Mouse (Mus musculus) heart, embryonic 12.5 days (tissue): ENCODE data around the gene Cdk12. TPM values are rescaled to one million over a fixed set of nuclear protein-coding genes. Genes with fewer than 3 reads are reported as not detected.
A peak's percentile ranks its signal among the peaks of the same experiment; 100 is the strongest.
"Not testable (repeated sequence)": the region's sequence is repeated elsewhere in the genome, so short reads cannot be mapped to it uniquely, and the experiment has no call there.

Experiments used
- ATAC-seq: fragments of 200-750 bp; cut with Nextera tagmentation; 2 replicates; pipeline ENCODE4 v1.8.0; 2017; ENCODE audit warnings: moderate TSS enrichment, moderate library complexity; ENCODE audit not compliant: insufficient number of reproducible peaks, low FRiP score
- H3K27ac ChIP-seq: fragments of 300-500 bp; sonication (generic); 2 replicates; pipeline ENCODE4 v1.5.1; 2016; ENCODE audit warnings: mild to moderate bottlenecking, moderate library complexity; ENCODE audit not compliant: poor library complexity, severe bottlenecking
- H3K27me3 ChIP-seq: fragments of 300-500 bp; sonication (generic); replicated peaks from 2 replicates; pipeline ENCODE4 v1.6.1; 2016; ENCODE audit warnings: mild to moderate bottlenecking, moderate library complexity
- H3K36me3 ChIP-seq: fragments of 300-500 bp; sonication (generic); 2 replicates; pipeline ENCODE4 v1.6.1; 2016; ENCODE audit warnings: mild to moderate bottlenecking, moderate library complexity
- H3K4me1 ChIP-seq: fragments of 300-500 bp; sonication (generic); replicated peaks from 2 replicates; pipeline ENCODE4 v1.6.1; 2016; ENCODE audit warnings: mild to moderate bottlenecking
- H3K4me2 ChIP-seq: fragments of 300-500 bp; sonication (generic); 2 replicates; pipeline ENCODE4 v1.6.1; 2016; ENCODE audit warnings: mild to moderate bottlenecking, moderate library complexity
- H3K4me3 ChIP-seq: fragments of 300-500 bp; sonication (generic); 2 replicates; pipeline ENCODE4 v1.5.1; 2016; ENCODE audit warnings: mild to moderate bottlenecking
- H3K9ac ChIP-seq: fragments of 300-500 bp; sonication (generic); 2 replicates; pipeline ENCODE4 v1.6.1; 2016; ENCODE audit warnings: mild to moderate bottlenecking, moderate library complexity
- H3K9me3 ChIP-seq: fragments of 300-500 bp; sonication (generic); replicated peaks from 2 replicates; pipeline ENCODE4 v1.6.1; 2016; ENCODE audit warnings: mild to moderate bottlenecking, moderate library complexity
- WGBS: fragments of 180-500 bp; shearing (Covaris S2); methylation state at CpG from one replicate; pipeline ENCODE4 v1.1.7; 2016; 5-methylcytosine and 5-hydroxymethylcytosine counted together
- polyA plus RNA-seq: library from polyadenylated mRNA; unstranded; fragments of >200 nt; fragmentation: Nextera tagmentation; extraction: Ambion mirVana; gene quantifications from 2 replicates; pipeline ENCODE4 v1.2.1, GENCODE M21; 2016

Cdk12 gene
- polyA plus RNA-seq, 1 experiment from 2014 or later, result 9.4 TPM

DNA sequence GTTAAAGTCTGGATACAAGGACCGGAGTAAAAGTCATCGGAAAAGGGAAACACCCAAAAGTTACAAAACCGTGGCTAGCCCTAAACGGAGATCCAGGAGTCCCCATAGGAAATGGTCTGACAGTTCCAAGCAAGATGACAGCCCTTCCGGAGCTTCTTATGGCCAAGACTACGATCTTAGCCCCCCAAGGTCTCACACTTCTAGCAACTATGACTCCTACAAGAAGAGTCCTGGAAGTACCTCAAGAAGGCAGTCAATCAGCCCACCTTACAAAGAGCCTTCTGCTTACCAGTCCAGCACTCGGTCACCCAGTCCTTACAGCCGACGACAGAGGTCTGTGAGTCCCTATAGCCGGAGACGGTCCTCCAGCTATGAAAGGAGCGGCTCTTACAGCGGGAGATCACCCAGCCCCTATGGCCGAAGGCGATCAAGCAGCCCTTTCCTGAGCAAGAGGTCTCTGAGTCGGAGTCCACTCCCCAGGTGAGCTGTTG is 1.1 kb downstream of the Cdk12 start:
- Histone ChIP-seq H3K9ac (peak overlapping the region; percentile 100), H3K36me3 (peaks cover 19% of the 10 kb centered on the region), H3K27me3 (no peaks in the 10 kb centered on the region), H3K27ac (peak overlapping the region; percentile 100), H3K4me1 (peaks cover 8% of the 10 kb centered on the region; the same call in 1 of the 2 replicates), H3K4me3 (peak overlapping the region; percentile 97), H3K4me2 (peak overlapping the region; percentile 75), H3K9me3 (no peaks in the 10 kb centered on the region)
- under 1% methylated on average over 16 of the region's 16 CpGs for WGBS
- no peak for ATAC-seq

DNA sequence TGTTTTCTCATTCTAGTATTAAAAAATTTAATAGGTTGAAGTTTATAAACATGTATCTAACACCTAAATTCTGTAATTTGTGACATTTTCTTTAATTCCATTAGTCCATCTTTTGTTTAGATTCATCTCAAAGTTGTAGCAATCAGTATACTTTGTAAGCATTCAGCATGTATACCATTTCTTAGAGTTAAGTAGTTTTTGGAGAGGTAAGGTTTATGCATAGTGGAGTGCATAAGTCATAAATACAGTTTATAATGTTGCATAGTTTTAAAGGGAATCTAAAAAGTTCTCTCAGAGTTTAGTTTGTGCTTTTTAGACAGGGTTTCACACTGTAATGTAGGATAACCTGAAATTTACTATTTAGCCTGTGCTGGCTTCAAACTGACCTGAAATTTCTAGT is 2.6 kb downstream of the Cdk12 start:
- Histone ChIP-seq H3K4me2 (no peak overlapping the region), H3K4me3 (no peak overlapping the region), H3K27me3 (no peaks in the 10 kb centered on the region), H3K36me3 (peaks cover 33% of the 10 kb centered on the region), H3K27ac (no peak overlapping the region), H3K4me1 (peaks cover 8% of the 10 kb centered on the region; the same call in 1 of the 2 replicates), H3K9me3 (no peaks in the 10 kb centered on the region), H3K9ac (no peak overlapping the region)
- ATAC-seq, result no peak

DNA sequence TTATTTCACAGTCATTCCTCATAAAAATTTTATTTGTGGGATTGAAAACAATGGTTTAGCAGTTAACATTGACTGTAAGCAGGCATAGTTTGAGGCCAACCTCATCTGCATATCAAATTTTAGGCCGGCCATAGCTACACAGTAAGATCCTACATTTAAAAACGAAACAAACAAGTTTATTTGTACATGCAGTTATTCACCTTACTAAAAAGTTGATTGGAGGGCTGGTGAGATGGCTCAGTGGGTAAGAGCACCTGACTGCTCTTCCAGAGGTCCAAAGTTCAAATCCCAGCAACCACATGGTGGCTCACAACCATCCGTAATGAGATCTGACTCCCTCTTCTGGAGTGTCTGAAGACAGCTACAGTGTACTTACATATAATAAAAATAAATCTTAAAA is 3.4 kb downstream of the Cdk12 start:
- 82% methylated on average over 3 of the region's 3 CpGs for WGBS
- ATAC-seq, H3K9ac ChIP-seq, H3K9me3 ChIP-seq, H3K4me1 ChIP-seq, H3K27me3 ChIP-seq, H3K27ac ChIP-seq: not testable (repeated sequence)
- H3K36me3 ChIP-seq, result peaks cover 40% of the 10 kb centered on the region
- peak overlapping the region; percentile 51 for H3K4me2 ChIP-seq
- H3K4me3 ChIP-seq, result 0 out of 2 replicates have a peak overlapping the region, but pooled peaks have one; percentile 27

DNA sequence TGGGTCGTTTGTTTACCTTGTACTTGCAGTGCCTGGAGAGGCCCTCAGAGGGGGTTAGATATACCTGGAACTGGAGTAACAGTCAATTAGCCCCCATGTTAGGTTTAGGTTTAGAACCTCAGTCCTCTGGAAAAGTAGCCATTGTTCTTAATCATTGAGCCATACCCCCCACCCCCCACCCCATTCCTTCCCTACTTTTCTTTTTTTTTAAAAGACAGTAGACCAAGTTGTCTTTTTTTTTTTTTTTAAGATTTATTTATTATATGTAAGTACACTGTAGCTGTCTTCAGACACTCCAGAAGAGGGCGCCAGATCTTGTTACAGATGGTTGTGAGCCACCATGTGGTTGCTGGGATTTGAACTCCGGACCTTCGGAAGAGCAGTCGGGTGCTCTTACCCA is 6.8 kb downstream of the Cdk12 start:
- H3K27ac ChIP-seq, H3K4me2 ChIP-seq, H3K9ac ChIP-seq, ATAC-seq, H3K27me3 ChIP-seq, H3K4me3 ChIP-seq, H3K4me1 ChIP-seq, H3K9me3 ChIP-seq: not testable (repeated sequence)
- H3K36me3 ChIP-seq, result peaks cover 65% of the 10 kb centered on the region
- WGBS, result 80% methylated on average over 5 of the region's 5 CpGs

DNA sequence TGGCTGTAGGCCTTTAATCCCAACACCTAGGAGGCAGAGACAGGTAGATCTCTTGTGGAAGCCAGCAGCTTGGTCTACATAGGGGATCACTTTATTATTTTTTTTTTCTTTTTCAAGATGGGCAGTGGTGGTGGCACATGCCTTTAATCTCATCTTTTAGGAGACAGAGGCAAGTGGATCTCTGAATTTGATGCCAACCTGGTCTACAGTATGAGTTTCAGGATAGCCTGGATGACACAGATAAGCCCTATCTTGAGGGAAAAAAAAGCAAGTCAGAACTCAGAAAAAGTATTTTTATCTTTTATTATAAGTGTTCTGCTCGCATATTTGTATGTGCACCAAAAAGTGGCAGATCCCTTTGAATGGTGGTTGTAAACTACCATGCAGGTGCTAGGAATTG is 10.5 kb downstream of the Cdk12 start:
- no peak for ATAC-seq
- 85% methylated on average over 1 of the region's 1 CpGs for WGBS
- no peaks in the 10 kb centered on the region for H3K9me3 ChIP-seq
- no peak overlapping the region for H3K27ac ChIP-seq
- H3K4me2 ChIP-seq, result no peak overlapping the region
- H3K4me3 ChIP-seq, result no peak overlapping the region
- peaks cover 8% of the 10 kb centered on the region for H3K4me1 ChIP-seq
- H3K36me3 ChIP-seq, result peaks cover 75% of the 10 kb centered on the region
- no peak overlapping the region for H3K9ac ChIP-seq
- H3K27me3 ChIP-seq, result no peaks in the 10 kb centered on the region

DNA sequence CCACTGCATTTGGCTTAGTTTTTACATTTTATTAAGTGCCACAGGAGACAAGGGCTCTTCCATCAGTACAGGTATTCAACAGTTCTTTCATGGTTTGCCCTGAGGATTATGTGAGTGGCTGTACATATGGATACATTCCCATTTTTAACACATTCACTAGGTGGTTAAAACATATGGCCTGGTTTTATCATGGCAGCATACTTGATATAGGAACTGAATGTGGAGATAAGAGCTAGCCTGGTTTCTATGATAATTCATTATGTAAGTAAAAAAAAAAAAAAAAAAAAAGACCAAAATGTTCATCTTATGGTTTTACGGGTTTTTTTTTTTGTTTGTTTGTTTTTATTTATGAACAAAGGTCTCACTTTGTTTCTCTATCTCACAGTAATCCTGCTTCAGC is 23.5 kb downstream of the Cdk12 start:
- no peaks in the 10 kb centered on the region for H3K4me1 ChIP-seq
- WGBS, result 100% methylated on average over 1 of the region's 1 CpGs
- no peak overlapping the region for H3K9ac ChIP-seq
- H3K9me3 ChIP-seq, result no peaks in the 10 kb centered on the region
- no peaks in the 10 kb centered on the region for H3K27me3 ChIP-seq
- no peak overlapping the region for H3K4me2 ChIP-seq
- no peak overlapping the region for H3K27ac ChIP-seq
- no peak overlapping the region for H3K4me3 ChIP-seq
- ATAC-seq, result no peak
- peaks cover 48% of the 10 kb centered on the region for H3K36me3 ChIP-seq

DNA sequence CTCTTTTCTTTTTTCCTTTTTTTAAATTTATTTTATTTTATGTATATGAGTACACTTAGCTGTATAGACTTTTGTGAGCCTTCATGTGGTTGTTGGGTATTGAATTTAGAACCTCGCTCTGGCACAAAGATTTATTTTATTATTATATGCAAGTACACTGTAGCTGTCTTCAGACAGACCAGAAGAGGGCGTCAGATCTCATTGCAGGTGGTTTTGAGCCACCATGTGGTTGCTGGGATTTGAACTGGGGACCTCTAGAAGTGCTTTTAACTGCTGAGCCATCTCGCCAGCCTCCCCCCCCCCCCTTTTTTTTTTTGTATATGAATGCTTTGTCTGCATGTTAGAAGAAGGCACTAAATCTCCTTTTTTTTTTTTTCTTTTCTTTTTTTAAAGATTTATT is 35.6 kb downstream of the Cdk12 start:
- H3K4me3 ChIP-seq, result no peak overlapping the region
- peaks cover 57% of the 10 kb centered on the region for H3K36me3 ChIP-seq
- 83% methylated on average over 3 of the region's 3 CpGs for WGBS
- H3K27ac ChIP-seq, result no peak overlapping the region
- no peak overlapping the region for H3K9ac ChIP-seq
- no peak for ATAC-seq
- no peaks in the 10 kb centered on the region for H3K27me3 ChIP-seq
- no peaks in the 10 kb centered on the region for H3K9me3 ChIP-seq
- no peak overlapping the region for H3K4me2 ChIP-seq
- no peaks in the 10 kb centered on the region for H3K4me1 ChIP-seq

DNA sequence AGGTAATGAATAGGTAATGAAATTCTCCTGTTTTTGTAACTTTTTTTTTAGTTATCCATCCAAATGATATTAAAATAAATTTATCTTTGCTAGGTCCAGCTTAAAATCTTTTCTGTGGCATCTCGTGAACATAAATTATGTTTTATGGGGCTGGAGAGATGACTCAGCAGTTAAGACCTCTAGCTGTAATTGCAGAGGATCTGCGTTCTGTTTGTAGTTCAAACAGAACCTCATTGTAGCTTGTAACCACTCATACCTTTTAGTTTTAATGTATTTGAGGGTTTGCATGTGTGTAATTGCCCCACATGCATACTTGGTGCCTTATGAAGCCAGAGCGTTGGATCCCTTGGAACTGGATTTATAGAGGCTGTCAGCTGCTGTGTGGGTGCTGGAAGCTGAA is 36.1 kb downstream of the Cdk12 start:
- H3K4me1 ChIP-seq, result no peaks in the 10 kb centered on the region
- no peak overlapping the region for H3K9ac ChIP-seq
- H3K4me3 ChIP-seq, result no peak overlapping the region
- no peak overlapping the region for H3K27ac ChIP-seq
- H3K4me2 ChIP-seq, result no peak overlapping the region
- no peaks in the 10 kb centered on the region for H3K9me3 ChIP-seq
- no peaks in the 10 kb centered on the region for H3K27me3 ChIP-seq
- H3K36me3 ChIP-seq, result peaks cover 58% of the 10 kb centered on the region
- ATAC-seq, result no peak
- WGBS, result 92% methylated on average over 3 of the region's 3 CpGs

DNA sequence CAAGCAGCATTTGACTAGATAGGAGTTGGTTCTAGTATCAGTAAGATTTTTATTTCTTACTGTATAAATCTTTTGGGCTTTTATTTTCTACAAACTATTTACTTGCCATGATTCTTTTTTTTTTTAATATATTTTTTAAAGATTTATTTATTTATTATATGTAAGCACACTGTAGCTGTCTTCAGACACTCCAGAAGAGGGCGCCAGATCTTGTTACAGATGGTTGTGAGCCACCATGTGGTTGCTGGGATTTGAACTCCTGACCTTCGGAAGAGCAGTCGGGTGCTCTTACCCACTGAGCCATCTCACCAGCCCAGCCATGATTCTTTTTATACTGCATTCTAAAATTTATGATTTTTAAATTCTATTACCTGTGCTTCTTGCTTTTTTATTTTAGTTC is 40.1 kb downstream of the Cdk12 start:
- peaks cover 60% of the 10 kb centered on the region for H3K36me3 ChIP-seq
- WGBS, result 75% methylated on average over 3 of the region's 3 CpGs
- not testable (repeated sequence) for H3K4me2 ChIP-seq, H3K9me3 ChIP-seq, H3K27me3 ChIP-seq, H3K4me3 ChIP-seq, H3K9ac ChIP-seq, H3K27ac ChIP-seq, H3K4me1 ChIP-seq, ATAC-seq

DNA sequence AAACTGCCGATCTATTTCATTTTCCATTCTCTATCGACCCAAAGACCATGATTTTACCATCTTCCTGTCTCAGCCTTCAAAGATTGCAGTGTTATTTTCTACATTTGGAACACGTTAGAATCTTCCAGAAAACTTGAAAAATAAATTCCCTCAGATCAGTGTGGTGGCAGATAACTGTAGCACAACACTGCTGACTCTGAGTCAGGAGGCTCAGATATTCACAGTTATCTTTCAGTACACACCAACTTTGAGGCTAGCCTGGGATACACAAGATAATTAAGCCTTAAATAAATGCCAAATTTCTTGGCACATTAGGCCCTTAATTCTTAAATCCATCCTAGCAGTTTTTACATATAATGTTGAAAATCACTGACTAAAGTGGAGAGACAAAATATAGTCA is 41.6 kb downstream of the Cdk12 start:
- no peak overlapping the region for H3K9ac ChIP-seq
- H3K27ac ChIP-seq, result no peak overlapping the region
- no peak for ATAC-seq
- WGBS, result 84% methylated on average over 3 of the region's 3 CpGs
- no peak overlapping the region for H3K4me2 ChIP-seq
- peaks cover 53% of the 10 kb centered on the region for H3K36me3 ChIP-seq
- no peak overlapping the region for H3K4me3 ChIP-seq
- no peaks in the 10 kb centered on the region for H3K9me3 ChIP-seq
- no peaks in the 10 kb centered on the region for H3K27me3 ChIP-seq
- no peaks in the 10 kb centered on the region for H3K4me1 ChIP-seq

DNA sequence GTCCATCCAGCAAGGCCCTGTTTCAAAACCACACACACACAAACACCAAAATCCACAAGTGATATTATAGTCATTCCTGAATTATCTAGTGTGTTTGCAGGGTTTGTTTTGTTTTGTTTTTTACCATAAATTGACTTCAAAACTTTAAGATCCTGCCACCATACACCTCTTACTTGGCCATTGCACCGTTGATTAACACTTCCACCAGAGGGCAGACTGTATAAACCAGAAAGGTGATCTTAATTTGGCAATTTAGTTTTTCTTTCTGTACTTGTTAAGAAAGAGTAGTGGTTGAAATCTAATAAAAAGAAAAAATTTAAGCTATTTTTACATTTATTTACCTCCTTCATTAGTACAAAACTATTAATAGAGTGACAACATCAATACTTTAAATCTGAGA is 44.5 kb downstream of the Cdk12 start:
- WGBS, result 90% methylated on average over 1 of the region's 1 CpGs
- peaks cover 49% of the 10 kb centered on the region for H3K36me3 ChIP-seq
- ATAC-seq, result no peak

DNA sequence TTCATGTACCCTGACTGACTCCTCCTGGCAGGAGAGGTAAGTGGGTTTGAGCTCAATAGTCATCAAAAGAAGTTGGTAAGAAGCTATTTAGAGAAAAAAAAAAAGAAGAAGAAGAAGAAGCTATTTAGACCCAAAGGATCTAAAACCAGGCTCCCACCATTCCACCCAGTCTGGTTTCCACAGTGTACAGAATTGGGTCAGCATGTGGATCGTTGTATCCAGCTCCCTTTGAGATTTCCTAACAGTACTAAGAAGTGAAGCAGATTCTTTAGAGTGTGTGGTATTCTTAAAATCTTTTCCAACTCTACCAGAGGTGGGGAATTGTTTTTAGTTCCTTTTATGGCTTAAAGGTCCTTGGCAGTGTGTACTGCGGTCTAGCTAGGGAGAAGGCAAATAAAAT is 50.9 kb downstream of the Cdk12 start:
- H3K9ac ChIP-seq, result no peak overlapping the region
- peaks cover 15% of the 10 kb centered on the region for H3K36me3 ChIP-seq
- H3K4me1 ChIP-seq, result no peaks in the 10 kb centered on the region
- no peak overlapping the region for H3K4me3 ChIP-seq
- no peaks in the 10 kb centered on the region for H3K27me3 ChIP-seq
- whole genome bisulfite sequencing, result 92% methylated on average over 2 of the region's 2 CpGs
- H3K27ac ChIP-seq, result no peak overlapping the region
- no peak for ATAC-seq
- no peaks in the 10 kb centered on the region for H3K9me3 ChIP-seq
- no peak overlapping the region for H3K4me2 ChIP-seq

More for the DNA sequence above, 44.5 kb downstream of the Cdk12 start:
- H3K4me3 ChIP-seq, result no peak overlapping the region
- H3K4me2 ChIP-seq, result no peak overlapping the region
- H3K4me1 ChIP-seq, result no peaks in the 10 kb centered on the region
- no peak overlapping the region for H3K27ac ChIP-seq
- no peaks in the 10 kb centered on the region for H3K27me3 ChIP-seq
- no peak overlapping the region for H3K9ac ChIP-seq
- H3K9me3 ChIP-seq, result no peaks in the 10 kb centered on the region
